Mouse (Mus musculus) CD4-positive, CD25-positive, alpha-beta regulatory T cell, adult 9 weeks (primary cell): ENCODE results near the gene Trappc2. TPM values are rescaled to one million over a fixed set of nuclear protein-coding genes. Genes with fewer than 3 reads are reported as not detected.

ENCODE experiments used
- polyA plus RNA-seq: library from polyadenylated mRNA; unstranded; fragments of 100-300 nt; shearing (Covaris generic); gene quantifications from one replicate; pipeline ENCODE4 v1.2.1, GENCODE M21; 2017

Trappc2 gene
- polyA plus RNA-seq = 29.3 TPM

DNA sequence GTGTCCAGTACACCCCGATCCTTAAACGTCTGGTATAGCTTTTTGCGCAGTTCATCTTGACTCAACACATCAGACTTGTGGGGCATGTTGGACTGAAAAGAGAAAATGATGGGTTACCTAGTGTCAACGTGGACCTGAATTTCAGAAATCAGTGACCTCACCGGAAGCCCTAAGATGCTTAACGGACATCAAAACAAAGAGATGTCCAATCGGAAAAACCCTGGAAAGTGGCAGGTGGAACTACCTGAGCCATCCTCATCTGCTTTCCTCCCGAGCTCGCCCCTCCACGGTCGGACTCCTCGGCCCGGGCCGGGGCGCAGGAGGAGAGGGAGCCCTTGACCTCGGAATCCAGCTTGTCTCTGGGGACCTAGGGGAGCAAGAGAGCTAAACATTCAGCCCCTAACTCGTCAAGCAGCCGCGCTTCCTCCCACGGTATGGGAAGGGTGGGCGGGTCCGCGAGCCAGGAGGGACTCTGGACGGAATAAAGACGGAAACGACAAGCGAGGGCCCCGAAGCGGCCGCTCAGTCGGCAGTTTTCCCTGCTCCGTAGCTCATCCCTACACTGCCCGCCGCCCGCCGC lies at the start of gene Trappc2:
TSS of gene Trappc2 (plus strand) at position 539 of the 580 bp plus-strand sequence.

DNA sequence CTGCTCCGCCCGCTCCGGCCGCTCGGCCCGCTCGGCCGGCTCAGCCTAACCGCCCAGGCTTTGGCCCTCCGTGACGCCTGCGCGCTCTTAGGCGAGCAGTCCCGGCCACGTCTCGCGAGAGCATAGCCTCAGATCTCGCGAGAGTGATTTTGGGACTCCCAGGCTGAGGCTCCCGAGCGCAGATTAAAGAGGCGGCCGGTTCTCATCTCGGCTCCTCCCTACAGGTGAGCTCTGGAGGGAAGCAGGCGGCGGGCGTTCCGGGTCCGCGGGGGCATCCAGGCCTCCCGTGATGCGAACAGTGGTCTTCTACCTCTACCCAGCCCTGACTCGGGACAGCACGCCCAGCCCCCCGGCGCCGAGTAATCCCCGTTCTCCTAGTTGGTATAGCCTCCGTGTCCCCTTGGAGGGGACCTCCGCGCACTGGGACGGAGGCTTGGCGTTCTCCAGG lies 266 bp downstream of the Trappc2 start, which contains the start of gene Ofd1:
TSS of gene Ofd1 (minus strand) at position 89 of the 448 bp plus-strand sequence.

DNA sequence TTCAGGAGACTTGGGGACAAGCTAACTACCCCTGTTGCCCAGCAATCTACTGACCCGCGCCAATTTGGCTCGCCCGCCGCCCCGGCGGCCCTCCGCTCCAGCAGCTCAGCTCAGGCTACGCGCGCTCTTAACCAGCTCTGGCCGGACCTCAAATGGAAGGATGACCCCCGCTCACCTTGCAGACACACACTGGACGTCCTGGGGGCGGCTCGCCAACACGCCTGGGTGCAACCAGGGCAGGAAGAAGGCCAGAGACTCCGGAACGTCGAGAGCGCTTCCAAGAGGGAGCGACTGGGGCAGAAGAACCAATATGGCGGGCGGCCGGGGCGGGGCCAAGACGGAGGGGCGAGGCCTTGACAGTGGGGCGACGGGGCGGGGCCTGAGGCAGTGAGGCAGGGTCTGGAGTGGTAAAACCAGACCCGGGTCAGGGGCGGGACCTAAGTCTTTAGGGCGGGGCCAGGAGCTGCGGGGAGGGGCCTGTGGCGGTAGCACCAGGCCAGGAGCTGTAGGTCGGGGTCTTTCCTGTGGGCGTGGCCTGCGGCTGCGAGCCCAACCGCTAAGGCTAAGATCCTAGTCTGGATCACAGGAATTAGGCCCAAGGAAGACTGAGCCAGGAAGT lies 39.1 kb downstream of the Trappc2 start, which contains the start of gene Rab9:
TSS of gene Rab9 (minus strand) at position 503 of the 619 bp plus-strand sequence.

Other genes starting within 250 kb of the Trappc2 start
- 26.8 TPM for gene Gpm6b, start 201.7 kb upstream of the Trappc2 start, polyA plus RNA-seq
- gene Ofd1, start 130 bp downstream of the Trappc2 start, polyA plus RNA-seq = 7.6 TPM
- 38.3 TPM for gene Rab9, start 39.3 kb downstream of the Trappc2 start, polyA plus RNA-seq
- 11.3 TPM for gene Tceanc, start 78.0 kb downstream of the Trappc2 start, polyA plus RNA-seq
- not detected for gene Egfl6, start 145.1 kb downstream of the Trappc2 start, polyA plus RNA-seq